Mouse (Mus musculus): ENCODE results near the gene Lifr.

The Lifr gene

GRCm38 (mm10) chr15:7159869-7160268 is 69.5 kb downstream of the Lifr start:
- DNase-seq (ENCODE audit: low spot score in 2 of 2) = no peak

GRCm38 (mm10) chr15:7160321-7160720 is 69.9 kb downstream of the Lifr start:
- DNase-seq (ENCODE audit: low spot score in 2 of 2) = no peak

GRCm38 (mm10) chr15:7163851-7164250 is 73.4 kb downstream of the Lifr start:
- DNase-seq (ENCODE audit: low spot score in 2 of 2) = no peak

DNA sequence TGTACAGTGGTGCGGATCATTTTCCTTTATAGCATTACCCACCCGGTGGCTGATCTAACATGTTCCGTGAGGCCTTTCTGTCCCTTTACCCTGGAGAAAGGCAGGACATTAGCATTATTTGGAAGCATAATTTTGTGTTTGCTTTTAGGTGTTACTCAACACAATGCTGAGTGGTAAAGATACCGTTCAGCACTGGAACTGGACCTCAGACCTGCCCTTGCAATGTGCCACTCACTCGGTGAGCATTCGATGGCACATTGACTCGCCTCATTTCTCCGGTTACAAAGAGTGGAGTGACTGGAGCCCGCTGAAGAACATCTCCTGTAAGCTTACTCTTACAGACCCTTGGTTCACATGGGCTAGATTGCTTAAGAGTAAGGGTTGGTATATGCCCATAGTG is 76.3 kb downstream of the Lifr start:
- no peak for DNase-seq (ENCODE audit: low spot score in 2 of 2)

DNA sequence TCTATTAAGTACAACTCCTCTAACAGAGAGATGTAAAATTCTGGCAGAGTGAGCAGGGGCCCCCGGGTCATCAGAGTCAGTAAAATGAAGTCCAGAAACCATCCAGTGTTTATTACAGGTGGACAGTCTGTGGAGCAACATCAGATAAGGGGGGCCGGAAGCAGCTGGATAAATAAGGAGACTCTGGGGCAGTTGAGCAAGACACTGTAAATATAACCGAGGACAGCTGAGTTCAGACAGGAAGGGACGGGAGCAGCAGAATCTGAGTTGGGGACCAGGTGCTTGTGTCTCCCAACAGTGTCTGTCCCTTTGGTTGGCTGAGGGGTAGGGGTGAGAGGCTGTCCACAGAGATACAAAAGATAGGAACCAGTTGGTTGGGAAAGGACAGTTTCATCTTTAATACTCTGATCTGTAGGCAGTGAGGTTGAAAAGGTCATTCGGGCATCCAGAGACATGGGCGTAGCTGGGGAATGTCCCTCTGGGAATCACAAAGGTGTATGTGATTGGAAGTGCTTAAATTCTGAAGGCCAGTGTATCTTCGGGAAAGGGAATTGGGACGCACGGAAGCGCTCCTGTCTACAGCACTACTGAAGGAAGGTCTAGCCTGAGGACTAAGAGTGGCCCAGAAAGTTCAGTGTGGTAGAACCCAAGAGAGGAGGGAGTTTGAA is 77.0 kb downstream of the Lifr start:
- no peak for DNase-seq (ENCODE audit: low spot score in 2 of 2)

DNA sequence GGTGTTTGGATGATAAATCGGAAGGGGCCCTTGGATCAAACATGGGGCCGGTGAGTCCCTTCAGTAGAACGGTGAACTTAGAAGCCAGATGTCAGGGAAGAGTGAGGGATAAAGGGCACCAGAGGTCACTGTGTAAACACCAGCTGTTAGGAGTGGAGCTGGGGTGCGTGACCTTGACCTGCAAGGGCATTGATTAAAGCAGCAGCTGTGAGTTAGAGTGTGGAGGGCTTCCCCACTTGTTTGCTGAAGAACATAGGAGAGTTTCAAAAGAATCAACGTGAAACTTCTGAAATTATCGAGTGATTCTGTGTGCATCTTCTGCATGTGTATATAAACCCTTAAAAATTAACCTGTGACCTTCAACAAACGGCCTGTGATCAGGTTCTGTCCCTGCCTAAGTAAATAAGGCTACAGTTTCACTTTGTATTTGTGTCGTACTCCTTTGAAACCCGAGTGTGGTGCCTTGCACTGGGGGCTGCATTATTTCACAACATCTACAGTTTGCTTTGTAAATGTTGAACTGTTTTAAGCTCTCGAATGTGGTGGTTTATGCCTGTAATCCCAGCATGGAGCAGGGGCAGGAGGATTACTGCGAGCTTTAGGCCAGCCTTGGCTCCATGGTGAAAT is 77.6 kb downstream of the Lifr start:
- no peak for DNase-seq (ENCODE audit: low spot score in 2 of 2)

GRCm38 (mm10) chr15:7172875-7173274 is 82.5 kb downstream of the Lifr start:
- DNase-seq (ENCODE audit: low spot score in 2 of 2) = no peak

- no peak for DNase-seq (ENCODE audit: low spot score in 2 of 2)
These were observed 82.9 kb downstream of the Lifr start for GRCm38 (mm10) chr15:7173346-7173745.

GRCm38 (mm10) chr15:7173776-7174175 is 83.4 kb downstream of the Lifr start:
- no peak for DNase-seq (ENCODE audit: low spot score in 2 of 2)

DNA sequence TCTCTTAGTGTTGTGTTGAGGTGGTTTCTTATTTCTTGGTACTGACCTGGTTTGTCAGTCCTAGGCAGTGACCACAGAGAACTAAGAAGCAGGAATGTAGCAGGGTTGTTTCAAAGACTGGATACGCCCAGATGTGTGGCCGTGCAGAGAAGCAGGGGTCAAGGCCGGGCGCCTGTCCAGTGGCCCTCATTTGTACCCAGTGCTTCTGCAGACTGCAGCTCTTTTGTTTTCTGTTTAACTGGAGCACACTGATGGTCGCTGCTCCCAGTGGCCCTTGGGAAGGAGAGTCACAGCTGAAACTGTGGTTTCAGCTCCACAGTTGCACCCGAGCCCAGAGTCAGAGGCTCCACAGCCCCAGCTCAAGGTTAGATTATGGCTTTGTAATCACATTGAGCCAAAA is 90.2 kb downstream of the Lifr start:
- no peak for DNase-seq (ENCODE audit: low spot score in 2 of 2)

DNA sequence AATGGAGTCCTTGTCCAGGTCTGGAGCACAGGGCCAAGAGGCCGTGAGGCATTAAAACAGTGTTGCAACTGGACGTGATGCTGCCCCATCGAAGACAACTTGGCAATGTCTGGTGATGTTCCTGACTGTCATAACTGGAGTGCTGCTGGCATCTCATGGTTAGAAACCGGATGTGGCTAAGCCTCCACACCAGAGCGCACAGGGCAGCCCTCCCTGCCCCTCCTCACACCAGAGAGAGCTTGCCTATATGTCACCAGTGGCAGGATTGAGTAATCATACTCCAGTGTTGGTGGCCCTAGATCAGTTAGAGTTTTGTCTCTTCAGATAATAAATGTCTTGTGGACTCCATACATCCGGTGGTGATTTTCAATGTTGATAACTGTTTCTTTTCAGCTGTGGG is 97.3 kb downstream of the Lifr start:
- DNase-seq (ENCODE audit: low spot score in 2 of 2) = no peak

- no peak for DNase-seq (ENCODE audit: low spot score in 2 of 2)
These were observed 99.5 kb downstream of the Lifr start for GRCm38 (mm10) chr15:7189678-7190454.

DNA sequence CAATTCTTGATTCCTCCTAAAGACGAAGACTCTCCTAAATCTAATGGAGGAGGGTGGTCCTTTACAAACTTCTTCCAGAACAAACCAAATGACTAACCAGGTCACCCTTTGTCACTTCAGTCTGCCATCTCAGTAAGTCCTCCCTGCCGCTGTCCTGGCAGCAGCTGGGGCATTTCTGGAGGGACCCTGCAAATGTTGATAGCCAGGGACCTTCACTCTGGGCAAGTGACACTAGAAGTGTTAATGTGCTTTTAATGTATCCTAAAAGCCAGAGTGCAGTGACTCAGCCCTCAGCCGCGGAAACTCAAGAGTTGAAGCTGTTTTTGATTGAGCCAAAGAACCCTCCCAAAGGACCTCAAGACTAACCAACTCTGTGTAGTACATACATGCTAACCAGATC is 100.7 kb downstream of the Lifr start:
- no peak for DNase-seq (ENCODE audit: low spot score in 2 of 2)

DNA sequence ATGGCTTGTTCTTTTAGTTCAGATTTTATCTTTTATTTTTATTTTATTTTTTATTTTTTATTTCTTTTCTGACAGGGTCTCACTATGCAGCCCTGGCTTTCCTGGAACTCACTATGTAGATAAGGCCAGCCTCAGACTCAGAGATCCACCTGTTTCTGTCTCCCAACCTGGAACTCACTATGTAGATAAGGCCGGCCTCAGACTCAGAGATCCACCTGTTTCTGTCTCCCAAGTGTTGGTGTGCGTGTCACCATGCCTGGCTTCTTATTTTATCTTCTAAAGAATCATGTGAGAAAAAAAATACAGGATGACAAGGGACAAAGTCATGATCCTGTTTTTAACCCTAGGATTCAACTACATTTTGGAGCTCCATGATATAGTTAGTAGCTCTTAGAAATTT is 102.2 kb downstream of the Lifr start:
- DNase-seq (ENCODE audit: low spot score in 2 of 2) = no peak

GRCm38 (mm10) chr15:7194147-7194720 is 103.8 kb downstream of the Lifr start:
- no peak for DNase-seq (ENCODE audit: low spot score in 2 of 2)

GRCm38 (mm10) chr15:7194748-7195221 is 104.4 kb downstream of the Lifr start:
- no peak for DNase-seq (ENCODE audit: low spot score in 2 of 2)

- no peak for DNase-seq (ENCODE audit: low spot score in 2 of 2)
These were observed 107.4 kb downstream of the Lifr start for GRCm38 (mm10) chr15:7197652-7198445.

GRCm38 (mm10) chr15:7198816-7199215 is 108.4 kb downstream of the Lifr start:
- DNase-seq (ENCODE audit: low spot score in 2 of 2) = no peak

- DNase-seq (ENCODE audit: low spot score in 2 of 2) = no peak
These were observed 109.9 kb downstream of the Lifr start for GRCm38 (mm10) chr15:7200286-7200685.

DNA sequence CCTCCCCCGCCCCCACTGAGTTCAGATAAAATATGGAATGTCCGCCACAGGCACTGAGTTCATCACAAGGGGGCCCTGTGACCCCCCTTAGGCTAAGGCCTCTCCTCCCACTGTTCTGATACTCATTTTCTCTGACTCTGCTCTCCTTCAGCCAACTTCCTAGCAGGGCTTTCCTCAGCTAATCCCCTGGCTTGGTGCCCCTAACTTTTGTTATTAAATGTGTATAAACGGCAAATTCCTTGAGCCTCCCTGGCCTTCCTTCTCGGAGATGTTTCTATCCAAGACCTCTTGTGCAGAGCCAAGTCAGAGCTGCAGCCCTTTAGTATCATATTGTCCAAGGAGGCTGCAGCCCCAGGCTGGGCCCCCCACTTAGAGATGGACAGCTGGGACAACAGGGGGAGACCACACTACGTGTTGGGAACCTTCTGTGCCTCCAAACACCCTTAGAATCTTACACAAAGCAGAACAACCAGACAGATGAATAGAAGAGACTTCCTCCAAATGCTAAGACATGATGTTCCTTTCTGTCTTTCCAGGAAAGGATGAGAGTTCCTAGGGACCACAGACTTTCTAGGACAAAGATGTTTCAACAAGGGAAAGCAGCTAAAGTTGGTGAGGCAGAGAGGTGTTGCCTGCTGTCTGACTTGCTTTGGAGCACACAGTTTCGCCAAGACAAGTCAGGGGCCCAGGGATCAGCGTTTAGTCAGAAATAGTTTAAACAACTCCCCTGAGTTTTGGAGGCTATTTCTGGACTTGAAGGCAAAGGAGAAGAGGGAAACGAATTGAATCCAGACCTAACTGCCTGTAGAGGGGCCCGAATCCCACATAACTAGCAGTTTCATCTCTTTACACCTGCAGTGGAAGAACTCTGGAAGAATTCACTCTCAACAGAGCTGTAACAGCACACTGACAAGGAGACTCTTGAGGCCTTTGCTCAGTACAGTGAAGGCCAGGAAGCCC is 111.3 kb downstream of the Lifr start:
- no peak for DNase-seq (ENCODE audit: low spot score in 2 of 2)

- no peak for DNase-seq (ENCODE audit: low spot score in 2 of 2)
These were observed 112.6 kb downstream of the Lifr start for GRCm38 (mm10) chr15:7202981-7203380.

Measured in frontal cortex, postnatal 25 days (tissue).